Mouse (Mus musculus) granulocyte monocyte progenitor cell, adult 5-6 weeks (primary cell): ENCODE data around the gene Cog6. TPM values are rescaled to one million over a fixed set of nuclear protein-coding genes. Genes with fewer than 3 reads are reported as not detected.
A peak's percentile ranks its signal among the peaks of the same experiment; 100 is the strongest.

ENCODE experiments used
- ATAC-seq: replicated peaks from 2 replicates; pipeline ENCODE4 v1.8.0; 2016; ENCODE audit warnings: mild to moderate bottlenecking, moderate TSS enrichment, inconsistent platforms; ENCODE audit not compliant: poor library complexity, severe bottlenecking
- total RNA-seq, 2 experiments: library from RNA; stranded (forward) in 1 of 2; stranded (reverse) in 1 of 2; fragments of 200-712, 200-1000 nt in 1 of 2; fragments of >200 nt in 1 of 2; fragmentation: Nextera tagmentation in 1 of 2; gene quantifications; 2 replicates each; pipeline ENCODE4 v1.2.3; 2014 to 2017

Gene Cog6
- total RNA-seq (2014; fragmentation: Nextera tagmentation) (17.6 and 20.6 TPM in 2 replicates), total RNA-seq (2017) (20.0 and 27.8 TPM in 2 replicates)

- ATAC-seq, result peak; percentile 98
These were observed at the start of gene Cog6 for GRCm38 (mm10) chr3:53016436-53017340. Gene Cog6, minus strand, starts transcription at chr3:53017237.

- no peak for ATAC-seq
These were observed 49.0 kb upstream of the Cog6 start for GRCm38 (mm10) chr3:53066095-53066372.

GRCm38 (mm10) chr3:53065267-53066094 lies 48.4 kb upstream of the Cog6 start:
- no peak for ATAC-seq

- ATAC-seq, result no peak
These were observed 46.5 kb upstream of the Cog6 start for GRCm38 (mm10) chr3:53063423-53064147.

- no peak for ATAC-seq
These were observed 42.9 kb upstream of the Cog6 start for GRCm38 (mm10) chr3:53059959-53060358.

GRCm38 (mm10) chr3:53056430-53056829 lies 39.4 kb upstream of the Cog6 start:
- no peak for ATAC-seq

GRCm38 (mm10) chr3:53052385-53052784 lies 35.3 kb upstream of the Cog6 start:
- no peak for ATAC-seq

- no peak for ATAC-seq
These were observed 29.3 kb upstream of the Cog6 start for GRCm38 (mm10) chr3:53046371-53046770.

GRCm38 (mm10) chr3:53045697-53046096 lies 28.7 kb upstream of the Cog6 start:
- ATAC-seq, result no peak

GRCm38 (mm10) chr3:53044682-53045299 lies 27.8 kb upstream of the Cog6 start:
- no peak for ATAC-seq

- no peak for ATAC-seq
These were observed 27.2 kb upstream of the Cog6 start for GRCm38 (mm10) chr3:53044238-53044637.

GRCm38 (mm10) chr3:53043206-53043780 lies 26.3 kb upstream of the Cog6 start:
- ATAC-seq, result no peak

- no peak for ATAC-seq
These were observed 25.2 kb upstream of the Cog6 start for GRCm38 (mm10) chr3:53042240-53042567.

GRCm38 (mm10) chr3:53041411-53042239 lies 24.6 kb upstream of the Cog6 start, which contains the start of gene Lhfp:
Gene Lhfp, plus strand, starts transcription at chr3:53041528.
- peak; percentile 55 for ATAC-seq

GRCm38 (mm10) chr3:53040593-53041410 lies 23.8 kb upstream of the Cog6 start:
- ATAC-seq, result peak; percentile 61

- ATAC-seq, result no peak
These were observed 22.7 kb upstream of the Cog6 start for GRCm38 (mm10) chr3:53039746-53040145.

- no peak for ATAC-seq
These were observed 21.9 kb upstream of the Cog6 start for GRCm38 (mm10) chr3:53038913-53039312.

- peak; percentile 56 for ATAC-seq
These were observed 19.9 kb upstream of the Cog6 start for GRCm38 (mm10) chr3:53036941-53037340.
